Mouse (Mus musculus) neural tube, embryonic 15.5 days (tissue): ENCODE data around the gene Foxc2. TPM values are rescaled to one million over a fixed set of nuclear protein-coding genes. Genes with fewer than 3 reads are reported as not detected.

Experiments used
- ATAC-seq: fragments of 200-750 bp; cut with Nextera tagmentation; 2 replicates; pipeline ENCODE4 v1.8.0; 2017; ENCODE audit warnings: mild to moderate bottlenecking, moderate TSS enrichment, moderate library complexity; ENCODE audit not compliant: low FRiP score
- H3K27ac ChIP-seq: fragments of 300-500 bp; sonication (generic); replicated peaks from 2 replicates; pipeline ENCODE4 v1.5.1; 2015; ENCODE audit warnings: mild to moderate bottlenecking, inconsistent platforms
- H3K27me3 ChIP-seq: fragments of 300-500 bp; sonication (generic); replicated peaks from 2 replicates; pipeline ENCODE4 v1.6.1; 2015; ENCODE audit warnings: inconsistent platforms
- H3K36me3 ChIP-seq: fragments of 300-500 bp; sonication (generic); 2 replicates; pipeline ENCODE4 v1.6.1; 2015; ENCODE audit warnings: inconsistent platforms
- H3K4me1 ChIP-seq: fragments of 300-500 bp; sonication (generic); 2 replicates; pipeline ENCODE4 v1.6.1; 2015; ENCODE audit warnings: inconsistent platforms
- H3K4me2 ChIP-seq: fragments of 300-500 bp; sonication (generic); 2 replicates; pipeline ENCODE4 v1.6.1; 2015; ENCODE audit warnings: inconsistent platforms, mild to moderate bottlenecking, moderate library complexity
- H3K4me3 ChIP-seq: fragments of 300-500 bp; sonication (generic); replicated peaks from 2 replicates; pipeline ENCODE4 v1.5.1; 2015; ENCODE audit warnings: mild to moderate bottlenecking, inconsistent platforms
- H3K9ac ChIP-seq: fragments of 300-500 bp; sonication (generic); replicated peaks from 2 replicates; pipeline ENCODE4 v1.6.1; 2015; ENCODE audit warnings: mild to moderate bottlenecking, inconsistent platforms
- H3K9me3 ChIP-seq: fragments of 300-500 bp; sonication (generic); replicated peaks from 2 replicates; pipeline ENCODE4 v1.6.1; 2016; ENCODE audit warnings: inconsistent platforms
- WGBS: fragments of 180-500 bp; shearing (Covaris S2); methylation state at CpG from one replicate; pipeline ENCODE4 v1.1.7; 2015; ENCODE audit warnings: mixed read lengths; 5-methylcytosine and 5-hydroxymethylcytosine counted together
- polyA plus RNA-seq: library from polyadenylated mRNA; unstranded; fragments of >200 nt; fragmentation: Nextera tagmentation; extraction: Ambion mirVana; gene quantifications from 2 replicates; pipeline ENCODE4 v1.2.1, GENCODE M21; 2015

The Foxc2 gene
- polyA plus RNA-seq, 1 experiment from 2014 or later, result 3.4 TPM

DNA sequence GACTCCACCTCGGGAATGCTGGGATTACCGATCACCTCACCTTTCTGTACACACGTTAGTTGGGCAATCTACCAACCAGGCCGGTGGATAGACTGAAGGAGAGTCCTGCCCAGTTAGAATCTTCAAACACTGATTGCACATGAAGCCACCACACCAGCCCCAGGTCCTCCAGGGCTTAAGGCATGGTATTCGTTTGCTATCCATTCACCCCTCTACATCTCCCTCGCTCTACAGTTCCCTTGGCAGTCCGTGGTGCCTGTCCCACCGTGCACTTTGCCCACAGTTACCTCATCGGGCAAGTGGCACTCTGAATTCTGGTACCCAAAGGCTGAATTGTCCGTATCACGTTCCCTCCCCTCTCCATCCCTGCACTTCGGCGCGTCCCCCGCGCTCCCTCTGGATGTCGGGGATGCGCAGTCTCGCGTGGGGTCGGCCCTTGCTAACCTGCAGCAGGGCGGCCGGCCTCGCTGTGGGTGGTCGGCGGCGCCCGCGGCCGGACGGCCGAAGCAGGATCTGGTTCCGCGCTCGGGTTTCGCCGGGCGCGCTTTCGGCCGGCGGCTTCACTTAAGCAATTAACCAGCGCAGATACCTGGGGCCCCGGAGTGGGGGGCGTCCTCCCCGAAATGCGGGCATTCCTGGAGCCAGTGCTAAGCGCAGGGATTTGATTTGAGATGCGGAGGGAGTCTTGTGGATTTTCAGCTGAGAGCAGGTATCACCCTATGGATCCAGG lies 35.4 kb upstream of the Foxc2 start:
- H3K9me3 ChIP-seq, result 0 out of 2 replicates have a peak, but pooled peaks cover 4% of the 10 kb centered on the region
- no peak overlapping the region for H3K4me2 ChIP-seq
- no peak for ATAC-seq
- no peak overlapping the region for H3K9ac ChIP-seq
- H3K27me3 ChIP-seq, result peaks cover 98% of the 10 kb centered on the region
- no peaks in the 10 kb centered on the region for H3K36me3 ChIP-seq
- WGBS, result under 1% methylated on average over 49 of the region's 49 CpGs
- no peak overlapping the region for H3K27ac ChIP-seq
- peaks cover 25% of the 10 kb centered on the region for H3K4me1 ChIP-seq
- H3K4me3 ChIP-seq, result no peak overlapping the region; the same call in 1 of the 2 replicates

DNA sequence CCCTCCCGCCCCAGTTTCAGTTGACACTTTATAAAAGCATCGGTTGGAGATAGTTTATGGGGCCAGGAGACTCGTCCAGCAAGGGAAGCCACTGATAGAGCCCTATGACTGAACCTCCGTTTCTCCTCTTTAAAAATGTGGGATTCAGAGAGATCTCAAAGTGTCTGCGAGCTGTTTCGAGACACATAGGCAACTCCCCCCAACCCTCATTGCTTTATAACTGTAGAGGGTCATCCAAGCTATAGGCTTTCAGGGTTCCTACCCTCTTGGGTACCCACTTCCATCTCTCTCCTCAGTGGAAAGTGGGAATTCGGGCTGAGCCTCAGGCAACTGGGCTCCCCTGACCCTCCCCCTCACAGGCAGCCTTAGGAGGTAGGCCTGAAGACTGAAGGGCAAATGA lies 34.6 kb upstream of the Foxc2 start:
- 2% methylated on average over 7 of the region's 7 CpGs for WGBS
- Histone ChIP-seq H3K9me3 (0 out of 2 replicates have a peak, but pooled peaks cover under 1% of the 10 kb centered on the region), H3K27ac (no peak overlapping the region), H3K36me3 (no peaks in the 10 kb centered on the region), H3K4me3 (no peak overlapping the region), H3K4me1 (peaks cover 25% of the 10 kb centered on the region), H3K27me3 (peaks cover 98% of the 10 kb centered on the region), H3K9ac (no peak overlapping the region), H3K4me2 (no peak overlapping the region)
- no peak for ATAC-seq

DNA sequence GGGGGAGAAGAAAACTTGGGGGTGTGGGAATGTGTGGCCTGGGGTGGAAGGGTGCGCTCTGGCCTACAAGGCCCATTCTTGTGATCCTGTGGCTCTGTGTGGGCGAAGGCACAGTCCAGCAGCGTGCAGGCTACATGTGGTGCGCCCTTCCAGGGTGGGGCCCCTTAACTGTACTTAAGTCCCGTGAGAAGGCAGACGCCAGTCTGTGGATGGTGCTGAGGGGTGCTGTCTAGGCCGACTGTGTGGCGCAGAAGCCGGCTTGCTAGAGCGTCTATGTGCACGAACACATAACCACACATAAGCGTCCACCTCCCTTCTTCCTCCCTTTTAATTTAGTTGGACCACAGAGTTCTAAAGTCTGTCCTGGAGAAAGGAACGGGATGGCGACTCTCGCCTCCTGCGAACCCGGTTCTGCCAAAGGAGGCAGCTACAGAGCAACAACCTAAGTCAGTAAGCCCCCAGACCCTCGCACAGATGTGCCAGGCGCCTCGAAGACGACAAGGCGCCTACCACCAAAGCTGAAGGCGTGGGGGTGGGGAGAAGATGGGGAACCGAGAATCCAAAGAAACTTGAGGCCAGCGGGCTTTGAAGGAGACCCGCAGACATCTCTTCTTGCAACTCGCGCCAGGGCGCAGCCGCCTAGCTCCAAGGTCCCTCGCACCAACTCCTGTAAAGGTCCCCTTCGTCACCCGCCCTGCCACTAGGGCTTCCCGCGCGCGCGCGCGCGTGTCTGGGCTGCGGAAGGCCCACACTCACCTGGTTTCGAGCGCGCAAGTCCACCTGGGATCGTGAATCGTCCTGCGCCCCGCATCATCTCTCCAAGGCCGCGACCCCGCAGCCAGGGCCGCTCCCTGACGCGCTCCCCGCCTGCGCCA lies 33.5 kb upstream of the Foxc2 start:
- peak overlapping the region; percentile 67 for H3K4me2 ChIP-seq
- H3K27ac ChIP-seq, result no peak overlapping the region
- H3K9me3 ChIP-seq, result no peaks in the 10 kb centered on the region
- H3K4me3 ChIP-seq, result peak overlapping the region; percentile 37
- peaks cover 25% of the 10 kb centered on the region for H3K4me1 ChIP-seq
- under 1% methylated on average over 57 of the region's 57 CpGs for WGBS
- no peaks in the 10 kb centered on the region for H3K36me3 ChIP-seq
- H3K27me3 ChIP-seq, result peaks cover 98% of the 10 kb centered on the region
- no peak for ATAC-seq
- no peak overlapping the region for H3K9ac ChIP-seq

DNA sequence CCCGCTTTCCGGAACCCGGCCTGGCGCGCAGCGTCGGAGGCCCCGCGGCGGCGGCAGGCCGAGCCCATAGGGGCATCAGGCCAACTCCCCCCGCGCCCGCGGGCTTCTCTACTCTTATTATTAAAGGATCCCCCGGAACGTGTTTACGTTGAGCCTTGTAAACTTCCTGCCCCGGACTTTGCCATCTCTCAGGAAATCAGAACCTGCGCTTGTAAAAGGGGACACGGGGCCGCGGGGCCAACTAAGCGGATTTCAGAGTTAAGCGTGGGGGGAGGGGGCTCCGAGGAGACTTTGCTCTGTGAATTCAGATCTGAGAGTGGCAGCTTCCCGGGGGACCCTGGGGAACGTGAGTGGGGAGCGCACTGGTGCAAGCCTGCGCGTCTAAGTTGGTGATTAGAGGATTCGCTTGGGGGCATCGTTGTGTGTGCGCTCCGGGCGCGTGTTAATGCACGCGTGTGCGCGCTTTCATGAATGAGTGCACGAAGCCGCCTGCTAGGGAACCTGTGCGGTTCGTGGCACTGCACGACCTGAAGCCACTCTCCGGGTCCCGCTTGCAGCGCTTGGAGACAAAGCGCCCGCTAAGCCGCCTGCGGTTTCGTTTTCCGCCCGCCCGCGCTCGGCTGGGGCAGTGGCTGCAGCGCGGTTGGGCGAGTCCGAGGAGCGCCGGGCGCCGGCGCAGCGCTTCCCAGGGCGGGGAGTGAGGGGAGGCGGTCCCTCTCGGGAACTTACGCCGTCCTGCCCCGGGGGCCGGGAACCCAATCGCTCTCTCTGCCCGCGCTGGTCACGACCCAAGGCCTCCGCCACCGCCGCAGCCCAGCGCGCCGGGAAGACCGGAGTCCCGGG lies 32.7 kb upstream of the Foxc2 start:
- peaks cover 97% of the 10 kb centered on the region for H3K27me3 ChIP-seq
- no peak for ATAC-seq
- H3K27ac ChIP-seq, result 0 out of 2 replicates have a peak overlapping the region, but pooled peaks have one; percentile 5
- H3K9ac ChIP-seq, result 0 out of 2 replicates have a peak overlapping the region, but pooled peaks have one; percentile 28
- H3K4me1 ChIP-seq, result peaks cover 25% of the 10 kb centered on the region
- peak overlapping the region; percentile 67 for H3K4me2 ChIP-seq
- H3K9me3 ChIP-seq, result no peaks in the 10 kb centered on the region
- H3K4me3 ChIP-seq, result peak overlapping the region; percentile 37
- WGBS, result under 1% methylated on average over 89 of the region's 89 CpGs
- H3K36me3 ChIP-seq, result no peaks in the 10 kb centered on the region

DNA sequence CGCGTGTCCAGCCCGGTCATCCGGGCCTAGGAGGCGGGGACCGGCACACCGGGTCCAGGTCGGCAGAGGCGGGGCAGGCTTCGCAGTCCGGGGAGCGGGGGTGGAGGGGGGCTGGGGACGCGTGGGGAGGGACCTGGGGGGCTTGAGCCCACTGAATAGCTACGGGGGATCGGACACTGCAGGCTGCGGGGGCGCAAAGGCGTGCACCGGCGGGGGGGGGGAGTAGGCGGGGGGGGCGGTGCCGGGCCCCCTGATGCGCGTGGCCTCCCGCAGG lies 32.1 kb upstream of the Foxc2 start:
- peak overlapping the region; percentile 67 for H3K4me2 ChIP-seq
- H3K27ac ChIP-seq, result no peak overlapping the region
- peaks cover 25% of the 10 kb centered on the region for H3K4me1 ChIP-seq
- ATAC-seq, result no peak
- no peaks in the 10 kb centered on the region for H3K36me3 ChIP-seq
- H3K9me3 ChIP-seq, result no peaks in the 10 kb centered on the region
- H3K9ac ChIP-seq, result 0 out of 2 replicates have a peak overlapping the region, but pooled peaks have one; percentile 28
- 1% methylated on average over 17 of the region's 27 CpGs for WGBS
- peaks cover 97% of the 10 kb centered on the region for H3K27me3 ChIP-seq
- H3K4me3 ChIP-seq, result peak overlapping the region; percentile 37

DNA sequence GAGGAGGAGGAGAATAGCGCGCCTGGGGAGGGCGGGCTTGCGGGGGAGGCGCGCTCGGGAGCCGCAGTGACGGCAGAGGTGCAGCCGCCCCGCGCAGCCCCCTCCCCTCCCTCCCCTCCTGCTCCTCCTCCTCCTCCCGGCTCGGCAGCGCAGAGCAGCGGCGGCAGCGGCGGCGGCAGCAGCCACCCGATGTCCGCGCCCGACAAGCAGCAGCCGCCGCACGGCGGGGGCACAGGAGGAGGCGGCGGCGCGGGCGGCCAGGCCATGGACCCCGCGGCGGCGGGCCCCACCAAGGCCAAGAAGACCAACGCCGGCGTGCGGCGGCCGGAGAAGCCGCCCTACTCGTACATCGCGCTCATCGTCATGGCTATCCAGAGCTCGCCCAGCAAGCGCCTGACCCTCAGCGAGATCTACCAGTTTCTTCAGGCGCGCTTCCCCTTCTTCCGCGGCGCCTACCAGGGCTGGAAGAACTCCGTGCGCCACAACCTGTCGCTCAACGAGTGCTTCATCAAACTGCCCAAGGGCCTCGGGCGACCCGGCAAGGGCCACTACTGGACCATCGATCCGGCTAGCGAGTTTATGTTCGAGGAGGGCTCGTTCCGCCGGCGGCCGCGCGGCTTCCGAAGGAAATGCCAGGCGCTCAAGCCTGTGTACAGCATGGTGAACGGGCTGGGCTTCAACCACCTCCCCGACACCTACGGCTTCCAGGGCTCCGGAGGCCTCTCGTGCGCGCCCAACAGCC lies 31.6 kb upstream of the Foxc2 start, which contains the start of gene Foxf1:
TSS of gene Foxf1 (plus strand) at position 177 of the 742 bp plus-strand sequence.
- no peaks in the 10 kb centered on the region for H3K9me3 ChIP-seq
- peaks cover 97% of the 10 kb centered on the region for H3K27me3 ChIP-seq
- WGBS, result under 1% methylated on average over 69 of the region's 83 CpGs
- H3K4me2 ChIP-seq, result peak within 1 kb of the TSS; percentile 67
- 0 out of 2 replicates have a peak within 1 kb of the TSS, but pooled peaks have one; percentile 5 for H3K27ac ChIP-seq
- peaks cover 26% of the 10 kb centered on the region for H3K4me1 ChIP-seq
- peak within 1 kb of the TSS; percentile 37 for H3K4me3 ChIP-seq
- peak within 1 kb of the TSS; percentile 28; the same call in 1 of the 2 replicates for H3K9ac ChIP-seq
- no peaks in the 10 kb centered on the region for H3K36me3 ChIP-seq
- no peak for ATAC-seq

DNA sequence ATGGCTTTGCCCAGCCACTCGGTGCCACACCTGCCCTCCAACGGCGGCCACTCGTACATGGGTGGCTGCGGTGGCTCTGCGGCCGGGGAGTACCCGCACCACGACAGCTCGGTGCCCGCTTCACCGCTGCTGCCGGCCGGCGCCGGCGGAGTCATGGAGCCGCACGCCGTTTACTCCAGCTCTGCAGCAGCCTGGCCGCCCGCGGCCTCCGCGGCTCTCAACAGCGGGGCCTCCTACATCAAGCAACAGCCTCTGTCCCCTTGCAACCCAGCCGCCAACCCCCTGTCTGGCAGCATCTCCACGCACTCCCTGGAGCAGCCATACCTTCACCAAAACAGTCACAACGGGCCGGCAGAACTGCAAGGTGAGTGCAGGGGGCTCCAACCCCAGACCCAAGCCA lies 31.0 kb upstream of the Foxc2 start:
- Histone ChIP-seq H3K9me3 (no peaks in the 10 kb centered on the region), H3K4me2 (peak overlapping the region; percentile 67), H3K27ac (no peak overlapping the region), H3K27me3 (peaks cover 97% of the 10 kb centered on the region), H3K9ac (no peak overlapping the region; the same call in 1 of the 2 replicates), H3K4me3 (peak overlapping the region; percentile 37), H3K36me3 (no peaks in the 10 kb centered on the region), H3K4me1 (peaks cover 31% of the 10 kb centered on the region)
- WGBS, result 1% methylated on average over 30 of the region's 30 CpGs
- no peak for ATAC-seq

DNA sequence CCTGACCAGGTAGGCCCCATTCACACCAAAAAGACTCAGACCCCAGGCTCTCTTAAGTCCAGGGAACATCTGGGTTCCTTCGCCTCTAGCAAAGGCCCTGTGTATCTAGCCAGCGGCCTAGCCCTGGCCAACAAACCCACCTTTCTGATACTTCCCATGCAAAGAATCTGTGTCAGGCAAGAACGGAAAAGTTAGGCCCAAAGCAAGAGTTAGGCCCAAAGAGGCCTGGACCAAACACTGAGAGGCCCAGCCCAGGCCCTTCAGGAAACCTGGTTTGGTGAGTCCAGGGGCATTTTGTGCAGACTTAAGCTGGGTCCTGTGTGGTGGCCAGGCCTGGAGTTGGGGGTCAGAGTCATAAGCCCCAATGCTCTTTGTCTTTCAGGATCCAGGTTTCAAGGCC lies 30.4 kb upstream of the Foxc2 start:
- no peak overlapping the region for H3K4me3 ChIP-seq
- no peaks in the 10 kb centered on the region for H3K9me3 ChIP-seq
- H3K4me2 ChIP-seq, result 0 out of 2 replicates have a peak overlapping the region, but pooled peaks have one; percentile 2
- WGBS, result 33% methylated on average over 3 of the region's 3 CpGs
- H3K27me3 ChIP-seq, result peaks cover 97% of the 10 kb centered on the region
- peaks cover 31% of the 10 kb centered on the region for H3K4me1 ChIP-seq
- no peak overlapping the region for H3K9ac ChIP-seq
- no peaks in the 10 kb centered on the region for H3K36me3 ChIP-seq
- H3K27ac ChIP-seq, result no peak overlapping the region
- no peak for ATAC-seq

DNA sequence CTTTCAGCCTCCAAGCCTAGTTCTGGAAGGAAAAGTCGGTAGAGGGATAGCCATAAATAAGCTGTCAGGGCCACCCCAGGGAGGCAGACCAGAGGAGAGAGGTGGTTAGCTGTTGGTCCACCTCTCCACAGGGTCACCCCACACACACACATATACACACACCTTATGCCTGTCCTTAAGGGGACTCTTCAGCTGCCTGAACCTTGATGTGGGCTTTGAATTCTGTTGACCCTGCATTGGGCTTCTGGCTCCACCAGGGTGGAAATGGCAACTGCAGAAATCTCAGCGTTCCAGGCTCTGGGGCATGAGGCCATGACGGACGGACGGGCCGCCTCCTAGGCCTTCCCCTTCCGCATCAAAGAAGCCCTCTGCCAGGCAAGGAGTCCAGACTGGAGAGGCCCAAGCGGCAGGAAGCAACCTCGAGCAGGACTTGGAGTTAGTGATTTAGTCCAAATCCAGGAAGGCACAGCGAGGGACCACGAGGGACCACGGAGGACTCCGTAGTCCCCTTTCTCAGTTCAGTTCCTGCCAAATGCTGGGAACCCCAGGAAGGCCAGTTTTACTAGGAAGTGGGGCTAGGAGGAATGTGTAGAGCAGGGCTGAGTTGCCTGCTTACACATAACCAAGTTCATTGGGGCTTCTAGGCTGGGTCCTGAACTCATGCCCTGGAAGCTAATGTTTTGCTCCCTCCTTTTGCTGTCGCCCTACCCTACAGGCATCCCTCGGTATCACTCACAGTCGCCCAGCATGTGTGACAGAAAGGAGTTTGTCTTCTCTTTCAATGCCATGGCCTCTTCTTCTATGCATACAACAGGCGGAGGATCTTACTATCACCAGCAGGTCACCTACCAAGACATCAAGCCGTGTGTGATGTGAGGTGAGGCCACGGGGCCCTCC lies 29.7 kb upstream of the Foxc2 start:
- no peaks in the 10 kb centered on the region for H3K9me3 ChIP-seq

DNA sequence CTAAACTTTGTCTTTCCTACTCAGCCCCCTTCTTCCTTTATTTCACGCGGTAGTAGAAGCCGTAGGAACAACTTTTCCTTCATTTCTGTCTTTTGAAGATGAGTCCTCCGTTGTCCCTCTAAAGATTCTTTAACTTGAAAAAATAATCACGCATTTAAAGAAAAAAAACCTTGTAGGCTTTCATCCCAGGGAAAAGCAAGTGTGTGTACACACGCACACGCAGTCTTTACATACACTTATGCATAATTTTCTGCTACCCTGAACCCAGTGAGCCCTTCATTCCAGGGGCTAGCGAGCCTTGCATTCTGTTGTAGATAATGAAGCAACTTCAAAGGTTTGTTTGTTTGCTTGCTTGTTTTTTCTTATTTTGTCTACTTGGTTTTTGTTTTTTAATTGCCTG lies 27.7 kb upstream of the Foxc2 start:
- H3K27me3 ChIP-seq, result peaks cover 97% of the 10 kb centered on the region
- 4% methylated on average over 8 of the region's 8 CpGs for WGBS
- H3K27ac ChIP-seq, result no peak overlapping the region
- H3K9me3 ChIP-seq, result no peaks in the 10 kb centered on the region
- H3K4me1 ChIP-seq, result peaks cover 26% of the 10 kb centered on the region
- H3K9ac ChIP-seq, result no peak overlapping the region
- ATAC-seq, result no peak
- H3K36me3 ChIP-seq, result no peaks in the 10 kb centered on the region
- H3K4me2 ChIP-seq, result no peak overlapping the region
- no peak overlapping the region for H3K4me3 ChIP-seq

More for the DNA sequence above, 29.7 kb upstream of the Foxc2 start:
- Histone ChIP-seq H3K9ac (no peak overlapping the region), H3K36me3 (no peaks in the 10 kb centered on the region), H3K4me2 (0 out of 2 replicates have a peak overlapping the region, but pooled peaks have one; percentile 2), H3K4me3 (peak overlapping the region; percentile 8; the same call in 1 of the 2 replicates), H3K27ac (no peak overlapping the region), H3K4me1 (peaks cover 31% of the 10 kb centered on the region), H3K27me3 (peaks cover 97% of the 10 kb centered on the region)
- WGBS, result 11% methylated on average over 19 of the region's 19 CpGs
- no peak for ATAC-seq
